Mouse (Mus musculus): Measurements from ENCODE around the gene Slc2a6.

The Slc2a6 gene

GRCm38 (mm10) chr2:27037008-27037407 is 9.2 kb upstream of the Slc2a6 start:
- no peak for DNase-seq (ENCODE audit: inconsistent age in 2 of 2, low spot score in 1 of 2)

- DNase-seq (ENCODE audit: inconsistent age in 2 of 2, low spot score in 1 of 2), result no peak
Measured at GRCm38 (mm10) chr2:27036003-27036402, 8.2 kb upstream of the Slc2a6 start.

GRCm38 (mm10) chr2:27032361-27032760 is 4.6 kb upstream of the Slc2a6 start:
- DNase-seq (ENCODE audit: inconsistent age in 2 of 2, low spot score in 1 of 2), result no peak

GRCm38 (mm10) chr2:27028437-27029015 is 728 bp upstream of the Slc2a6 start:
- DNase-seq (ENCODE audit: inconsistent age in 2 of 2, low spot score in 1 of 2), result no peak

- DNase-seq (ENCODE audit: inconsistent age in 2 of 2, low spot score in 1 of 2), result no peak
Measured at GRCm38 (mm10) chr2:27026857-27027617, 761 bp downstream of the Slc2a6 start.

- no peak for DNase-seq (ENCODE audit: inconsistent age in 2 of 2, low spot score in 1 of 2)
Measured at GRCm38 (mm10) chr2:27026332-27026731, 1.5 kb downstream of the Slc2a6 start.

GRCm38 (mm10) chr2:27025545-27025944 is 2.3 kb downstream of the Slc2a6 start:
- DNase-seq (ENCODE audit: inconsistent age in 2 of 2, low spot score in 1 of 2), result no peak

- no peak for DNase-seq (ENCODE audit: inconsistent age in 2 of 2, low spot score in 1 of 2)
Measured at GRCm38 (mm10) chr2:27024136-27024535, 3.7 kb downstream of the Slc2a6 start.

GRCm38 (mm10) chr2:27022612-27023011 is 5.2 kb downstream of the Slc2a6 start:
- no peak for DNase-seq (ENCODE audit: inconsistent age in 2 of 2, low spot score in 1 of 2)

GRCm38 (mm10) chr2:27021103-27021502 is 6.7 kb downstream of the Slc2a6 start:
- no peak for DNase-seq (ENCODE audit: inconsistent age in 2 of 2, low spot score in 1 of 2)

- DNase-seq (ENCODE audit: inconsistent age in 2 of 2, low spot score in 1 of 2), result no peak
Measured at GRCm38 (mm10) chr2:27019530-27019929, 8.3 kb downstream of the Slc2a6 start.

- DNase-seq (ENCODE audit: inconsistent age in 2 of 2, low spot score in 1 of 2), result peak; percentile 63 to 88
Measured at GRCm38 (mm10) chr2:27017802-27018201, 10.0 kb downstream of the Slc2a6 start.

- DNase-seq (ENCODE audit: inconsistent age in 2 of 2, low spot score in 1 of 2), result peak; percentile 90 to 97
Measured at GRCm38 (mm10) chr2:27009714-27010244, 18.0 kb downstream of the Slc2a6 start, which contains the start of gene Cacfd1. TSS of gene Cacfd1 (plus strand) at chr2:27009926.

GRCm38 (mm10) chr2:27007701-27008100 is 20.1 kb downstream of the Slc2a6 start:
- DNase-seq (ENCODE audit: inconsistent age in 2 of 2, low spot score in 1 of 2), result no peak

GRCm38 (mm10) chr2:27006255-27006654 is 21.5 kb downstream of the Slc2a6 start:
- DNase-seq (ENCODE audit: inconsistent age in 2 of 2, low spot score in 1 of 2), result no peak

GRCm38 (mm10) chr2:26997993-26998392 is 29.8 kb downstream of the Slc2a6 start:
- DNase-seq (ENCODE audit: inconsistent age in 2 of 2, low spot score in 1 of 2), result no peak

- DNase-seq (ENCODE audit: inconsistent age in 2 of 2, low spot score in 1 of 2), result no peak
Measured at GRCm38 (mm10) chr2:26997498-26997897, 30.3 kb downstream of the Slc2a6 start.

- DNase-seq (ENCODE audit: inconsistent age in 2 of 2, low spot score in 1 of 2), result no peak
Measured at GRCm38 (mm10) chr2:26993936-26994335, 33.9 kb downstream of the Slc2a6 start.

- DNase-seq (ENCODE audit: inconsistent age in 2 of 2, low spot score in 1 of 2), result no peak
Measured at GRCm38 (mm10) chr2:26984640-26985039, 43.2 kb downstream of the Slc2a6 start.

GRCm38 (mm10) chr2:26984179-26984578 is 43.6 kb downstream of the Slc2a6 start:
- DNase-seq (ENCODE audit: inconsistent age in 2 of 2, low spot score in 1 of 2), result no peak

- DNase-seq (ENCODE audit: inconsistent age in 2 of 2, low spot score in 1 of 2), result no peak
Measured at GRCm38 (mm10) chr2:26980361-26980760, 47.4 kb downstream of the Slc2a6 start.

GRCm38 (mm10) chr2:26973960-26974359 is 53.8 kb downstream of the Slc2a6 start:
- no peak for DNase-seq (ENCODE audit: inconsistent age in 2 of 2, low spot score in 1 of 2)
